Mouse (Mus musculus): ENCODE measurements around the gene Gm12216.

GRCm38 (mm10) chr11:53762827-53763495 lies 96.1 kb downstream of the Gm12216 start:
- TF ChIP-seq POLR2A (IDR thresholded peaks at IDR 0.05; ENCODE audit: extremely low read depth, insufficient read depth, low read length) (no peak), CTCF (IDR thresholded peaks at IDR 0.05; ENCODE audit: extremely low read depth, insufficient read depth, low read length) (no peak)
